ENCODE assay signal across 1 mouse cellular context in the genomic region with DNA sequence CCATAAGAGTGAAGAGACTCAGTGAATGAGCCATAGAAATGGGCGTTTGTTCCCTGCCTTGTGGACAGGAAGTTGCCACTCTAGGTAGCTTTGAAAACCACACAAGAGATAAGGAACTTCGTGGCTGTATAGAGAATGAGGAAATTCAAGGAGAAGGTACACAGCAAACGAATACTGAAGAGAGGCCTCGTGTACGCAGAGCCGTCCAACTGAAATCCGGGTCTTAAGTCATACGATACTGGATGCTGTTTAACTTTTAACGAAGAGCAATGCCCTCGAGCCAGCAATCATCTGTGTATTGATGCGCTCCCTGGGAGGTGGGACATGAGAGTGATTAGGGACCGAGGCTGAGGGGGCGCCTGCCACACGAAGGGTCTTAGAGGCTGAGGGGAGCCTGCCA.
TF ChIP-seq lines count a peak whose summit lies in the region.

No protein-coding gene starts in this region.

TF ChIP-seq in MEL, 35 proteins besides CTCF, POLR2A, EP300 and RAD21 (continued from another document):
- TF ChIP-seq ETS1 (IDR thresholded peaks at IDR 0.05; ENCODE audit: low read depth, low read length) (peak; percentile 51; the same call in 1 of the 2 replicates), MYC (IDR thresholded peaks at IDR 0.05; ENCODE audit: low read depth, low read length) (peak; percentile 87), SIN3A (IDR thresholded peaks at IDR 0.05; ENCODE audit: low read length) (peak; percentile 13), KAT2A (conservative IDR thresholded peaks at IDR 0.05; ENCODE audit: low read depth, low read length) (no peak), POLR2AphosphoS2 (IDR thresholded peaks at IDR 0.05; ENCODE audit: low read length) (no peak), MAZ (IDR thresholded peaks at IDR 0.05; ENCODE audit: low read depth, low read length) (no peak), MEF2A (IDR thresholded peaks at IDR 0.05; ENCODE audit: extremely low read depth, insufficient replicate concordance, low read depth, low read length, poor library complexity, severe bottlenecking) (no peak), E2F4 (IDR thresholded peaks at IDR 0.05; ENCODE audit: borderline replicate concordance, low read depth, low read length) (no peak)
